ENCODE assay signal across 20 mouse cellular contexts in genomic region chr1:74058771-74059170, GRCm38 (mm10).
DNase-seq lines count a peak whose midpoint lies in the region; ATAC-seq and TF ChIP-seq lines count a peak whose summit lies in the region.
"Had no signal": no experiment of that assay in that cellular context is flagged by ENCODE, and none has a peak within 500 bp of the region (broad histone marks: within the 10 kb centered on the region; RNA-seq: fewer than 3 reads in every experiment).

No protein-coding gene starts in this region.

- H3K27me3 ChIP-seq in heart, adult 2 months (ENCODE audit: control insufficient read depth, insufficient read depth, low read length) = no peaks in the 10 kb centered on the region
- H3K27me3 ChIP-seq in kidney, adult 2 months (replicated peaks; ENCODE audit: control insufficient read depth, insufficient read depth, low read length) = no peaks in the 10 kb centered on the region
- no peaks in the 10 kb centered on the region for H3K27me3 ChIP-seq in liver, embryonic 15.5 days
- H3K27me3 ChIP-seq in liver, embryonic 12.5 days (replicated peaks) = peaks cover 4% of the 10 kb centered on the region; the same call in 1 of the 2 replicates
- H3K27me3 ChIP-seq in stomach, postnatal 0 days (ENCODE audit: control insufficient read depth, insufficient read depth, low read length) = no peaks in the 10 kb centered on the region
- H3K27me3 ChIP-seq: embryonic facial prominence, embryonic 13.5 days; forebrain, embryonic 12.5 days; heart, embryonic 15.5 days; hindbrain, embryonic 12.5 days had no signal

- peaks cover 15% of the 10 kb centered on the region for H3K4me1 ChIP-seq in heart, adult 2 months (ENCODE audit: control insufficient read depth, insufficient read depth, low read length)
- peaks cover 55% of the 10 kb centered on the region for H3K4me1 ChIP-seq in kidney, adult 2 months (ENCODE audit: control insufficient read depth, insufficient read depth, low read length)
- H3K4me1 ChIP-seq in liver, embryonic 15.5 days (replicated peaks) = peaks cover 20% of the 10 kb centered on the region
- H3K4me1 ChIP-seq in liver, embryonic 12.5 days = peaks cover 28% of the 10 kb centered on the region
- H3K4me1 ChIP-seq in stomach, postnatal 0 days (replicated peaks; ENCODE audit: control insufficient read depth, insufficient read depth) = no peaks in the 10 kb centered on the region

- no peak for TF ChIP-seq EP300 in heart, adult 2 months (IDR thresholded peaks at IDR 0.05; ENCODE audit: insufficient read depth, low read depth, low read length)
- no peak for TF ChIP-seq EP300 in stomach, postnatal 0 days (optimal IDR thresholded peaks at IDR 0.05)

- TF ChIP-seq CTCF in heart, adult 2 months (IDR thresholded peaks at IDR 0.05) = no peak
- TF ChIP-seq CTCF in kidney, adult 2 months (conservative IDR thresholded peaks at IDR 0.05; ENCODE audit: insufficient read depth, insufficient read length, low read depth, low read length) = no peak
- no peak for TF ChIP-seq CTCF in stomach, postnatal 0 days (IDR thresholded peaks at IDR 0.05; ENCODE audit: low read depth)

- H3K9ac ChIP-seq in heart, adult 2 months (ENCODE audit: low read depth, low read length) = no peak overlapping the region
- H3K9ac ChIP-seq in liver, embryonic 15.5 days = no peak overlapping the region
- H3K9ac ChIP-seq in liver, embryonic 12.5 days = no peak overlapping the region
- H3K9ac ChIP-seq in stomach, postnatal 0 days (ENCODE audit: low read length) = no peak overlapping the region
- H3K9ac ChIP-seq: embryonic facial prominence, embryonic 13.5 days; forebrain, embryonic 12.5 days; heart, embryonic 15.5 days; hindbrain, embryonic 12.5 days had no signal

- H3K9me3 ChIP-seq in liver, embryonic 15.5 days (replicated peaks) = no peaks in the 10 kb centered on the region
- no peaks in the 10 kb centered on the region for H3K9me3 ChIP-seq in liver, embryonic 12.5 days (replicated peaks)
- no peaks in the 10 kb centered on the region for H3K9me3 ChIP-seq in stomach, postnatal 0 days (ENCODE audit: control insufficient read depth, low read length)
- H3K9me3 ChIP-seq: embryonic facial prominence, embryonic 13.5 days; forebrain, embryonic 12.5 days; heart, embryonic 15.5 days; hindbrain, embryonic 12.5 days had no signal

- H3K79me2 ChIP-seq in heart, adult 2 months (replicated peaks; ENCODE audit: control insufficient read depth, insufficient read depth, low read length) = no peaks in the 10 kb centered on the region

- no peak for TF ChIP-seq POLR2A in heart, adult 2 months (IDR thresholded peaks at IDR 0.05; ENCODE audit: insufficient read depth, low read depth, low read length)
- TF ChIP-seq POLR2A in kidney, adult 2 months (IDR thresholded peaks at IDR 0.05; ENCODE audit: low read depth, low read length) = no peak

- 0 out of 2 replicates have a peak, but pooled peaks have one; percentile 38 for ATAC-seq in liver, embryonic 15.5 days (ENCODE audit: insufficient read depth)
- ATAC-seq in liver, embryonic 12.5 days = no peak
- ATAC-seq in stomach, postnatal 0 days (ENCODE audit: low FRiP score, low TSS enrichment) = peak; percentile 60; the same call in 1 of the 2 replicates
- ATAC-seq: forebrain, embryonic 16.5 days had no signal

- DNase-seq in heart, adult 2 months = no peak
- DNase-seq in heart, postnatal 36 days = no peak
- no peak for DNase-seq in kidney, adult 2 months
- no peak for DNase-seq in kidney, postnatal 25 days
- no peak for DNase-seq in stomach, postnatal 0 days (ENCODE audit: low spot score)
- DNase-seq in right cerebral cortex, postnatal 4 days = no peak
- DNase-seq: adrenal gland, adult 2 months; adrenal gland, postnatal 25 days; cerebellum, adult 18-20 months; cerebellum, adult 9-11 months; cerebellum, postnatal 36 days; gastrocnemius, postnatal 25 days; heart, postnatal 4 days had no signal

- 47% methylated on average over 4 of the region's 4 CpGs for WGBS in heart, adult 2 months
- 39% methylated on average over 4 of the region's 4 CpGs for WGBS in kidney, adult 2 months
- 28% methylated on average over 4 of the region's 4 CpGs for WGBS in liver, embryonic 15.5 days (ENCODE audit: insufficient replicate concordance)
- WGBS in liver, embryonic 12.5 days (ENCODE audit: insufficient replicate concordance) = 29% methylated on average over 4 of the region's 4 CpGs
- WGBS in stomach, postnatal 0 days = 49% methylated on average over 4 of the region's 4 CpGs

- H3K4me2 ChIP-seq in liver, embryonic 15.5 days = no peak overlapping the region
- no peak overlapping the region for H3K4me2 ChIP-seq in liver, embryonic 12.5 days
- no peak overlapping the region for H3K4me2 ChIP-seq in stomach, postnatal 0 days (replicated peaks; ENCODE audit: low read depth)
- H3K4me2 ChIP-seq: embryonic facial prominence, embryonic 13.5 days; forebrain, embryonic 12.5 days; heart, embryonic 15.5 days; hindbrain, embryonic 12.5 days had no signal

- no peaks in the 10 kb centered on the region for H3K36me3 ChIP-seq in heart, adult 2 months (ENCODE audit: control insufficient read depth, insufficient read depth, low read length)
- no peaks in the 10 kb centered on the region for H3K36me3 ChIP-seq in kidney, adult 2 months (ENCODE audit: control insufficient read depth, insufficient read depth, low read length)
- no peaks in the 10 kb centered on the region for H3K36me3 ChIP-seq in liver, embryonic 15.5 days (replicated peaks)
- no peaks in the 10 kb centered on the region for H3K36me3 ChIP-seq in liver, embryonic 12.5 days
- no peaks in the 10 kb centered on the region for H3K36me3 ChIP-seq in stomach, postnatal 0 days (ENCODE audit: control insufficient read depth, insufficient read depth, low read length)
- H3K36me3 ChIP-seq: forebrain, embryonic 12.5 days; heart, embryonic 15.5 days; hindbrain, embryonic 12.5 days had no signal

- no peak overlapping the region for H3K4me3 ChIP-seq in heart, adult 2 months
- H3K4me3 ChIP-seq in kidney, adult 2 months (ENCODE audit: insufficient read depth, low read depth, low read length) = no peak overlapping the region
- no peak overlapping the region for H3K4me3 ChIP-seq in liver, embryonic 15.5 days (replicated peaks)
- H3K4me3 ChIP-seq in liver, embryonic 12.5 days = no peak overlapping the region
- H3K4me3 ChIP-seq in stomach, postnatal 0 days (ENCODE audit: low read depth, low read length) = no peak overlapping the region
- H3K4me3 ChIP-seq: embryonic facial prominence, embryonic 13.5 days; forebrain, embryonic 12.5 days; heart, embryonic 15.5 days; hindbrain, embryonic 12.5 days had no signal

- 0 out of 2 replicates have a peak overlapping the region, but pooled peaks have one; percentile 26 for H3K27ac ChIP-seq in heart, adult 2 months
- H3K27ac ChIP-seq in kidney, adult 2 months (ENCODE audit: insufficient read depth, low read depth, low read length) = peak overlapping the region; percentile 96
- no peak overlapping the region for H3K27ac ChIP-seq in liver, embryonic 15.5 days (replicated peaks)
- H3K27ac ChIP-seq in liver, embryonic 12.5 days = no peak overlapping the region
- H3K27ac ChIP-seq in stomach, postnatal 0 days (replicated peaks) = no peak overlapping the region
- H3K27ac ChIP-seq: embryonic facial prominence, embryonic 13.5 days; forebrain, embryonic 12.5 days; hindbrain, embryonic 12.5 days had no signal

- intact Hi-C loops in heart, adult 2 months (cut with DNase I) = no loop called here
- intact Hi-C loops in heart, postnatal 36 days (cut with DNase I) = no loop called here

Comparison
In these comparisons a context has a peak if more than half of its experiments do, and no peak if none do; other contexts are left out.
1. H3K27ac ChIP-seq: peak in heart, adult 2 months (single experiment) and kidney, adult 2 months (single experiment); none in liver, embryonic 15.5 days (single experiment), liver, embryonic 12.5 days (single experiment) and stomach, postnatal 0 days (single experiment).